Mouse (Mus musculus) adrenal gland, adult 8-10 months (tissue): ENCODE measurements around the gene Rd3l. TPM values are rescaled to one million over a fixed set of nuclear protein-coding genes. Genes with fewer than 3 reads are reported as not detected.

Experiments used
- DNase-seq: peaks from one replicate; pipeline ENCODE4 v3.0.0; 2022
- total RNA-seq, 4 experiments: library from RNA; stranded (reverse); gene quantifications; 2 replicates each; pipeline ENCODE4 v1.2.4; 2022

Rd3l gene
- not detected for total RNA-seq

GRCm38 (mm10) chr12:111980887-111981367 is at the start of gene Rd3l:
Rd3l (minus strand) TSS chr12:111981317.
- no peak for DNase-seq

GRCm38 (mm10) chr12:112027408-112027807 is 46.3 kb upstream of the Rd3l start:
- no peak for DNase-seq

GRCm38 (mm10) chr12:112025907-112026645 is 45.0 kb upstream of the Rd3l start:
- no peak for DNase-seq

GRCm38 (mm10) chr12:112025457-112025856 is 44.3 kb upstream of the Rd3l start:
- DNase-seq: no peak

- no peak for DNase-seq
Measured at GRCm38 (mm10) chr12:112024581-112025310, 43.6 kb upstream of the Rd3l start.

- DNase-seq: no peak
Measured at GRCm38 (mm10) chr12:112023306-112023705, 42.2 kb upstream of the Rd3l start.

GRCm38 (mm10) chr12:112016346-112016745 is 35.2 kb upstream of the Rd3l start:
- no peak for DNase-seq

GRCm38 (mm10) chr12:112013271-112013801 is 32.2 kb upstream of the Rd3l start:
- no peak for DNase-seq

GRCm38 (mm10) chr12:112012511-112013270 is 31.6 kb upstream of the Rd3l start:
- no peak for DNase-seq

- DNase-seq: peak; percentile 46
Measured at GRCm38 (mm10) chr12:112001223-112001622, 20.1 kb upstream of the Rd3l start.

- no peak for DNase-seq
Measured at GRCm38 (mm10) chr12:111999735-112000134, 18.6 kb upstream of the Rd3l start.

GRCm38 (mm10) chr12:111995161-111995560 is 14.0 kb upstream of the Rd3l start:
- DNase-seq: no peak

- DNase-seq: no peak
Measured at GRCm38 (mm10) chr12:111992626-111993025, 11.5 kb upstream of the Rd3l start.

GRCm38 (mm10) chr12:111986756-111987155 is 5.6 kb upstream of the Rd3l start:
- peak; percentile 32 for DNase-seq

- DNase-seq: no peak
Measured at GRCm38 (mm10) chr12:111983165-111983564, 2.0 kb upstream of the Rd3l start.

GRCm38 (mm10) chr12:111981831-111982230 is 714 bp upstream of the Rd3l start:
- DNase-seq: no peak

GRCm38 (mm10) chr12:111978274-111978673 is 2.8 kb downstream of the Rd3l start:
- no peak for DNase-seq

- no peak for DNase-seq
Measured at GRCm38 (mm10) chr12:111977138-111977537, 4.0 kb downstream of the Rd3l start.

GRCm38 (mm10) chr12:111974578-111974977 is 6.5 kb downstream of the Rd3l start:
- DNase-seq: no peak

- no peak for DNase-seq
Measured at GRCm38 (mm10) chr12:111972504-111972903, 8.6 kb downstream of the Rd3l start.

GRCm38 (mm10) chr12:111971231-111971686 is 9.9 kb downstream of the Rd3l start, which contains the start of gene Tdrd9:
Tdrd9 (plus strand) TSS chr12:111971559.
- no peak for DNase-seq

GRCm38 (mm10) chr12:111970085-111970484 is 11.0 kb downstream of the Rd3l start:
- no peak for DNase-seq
